Mouse (Mus musculus) heart, adult 2 months (tissue): ENCODE measurements around the gene Gba.

ENCODE experiments used
- CTCF ChIP-seq: fragments of 200-600 bp; IDR thresholded peaks from 2 replicates; pipeline ENCODE4 v1.8.1; 2022; ENCODE audit warnings: antibody characterized with exemption, mild to moderate bottlenecking, moderate library complexity
- EP300 ChIP-seq: fragments of 200-500 bp; IDR thresholded peaks from 2 replicates; pipeline ENCODE4 v1.6.1; 2011; ENCODE audit warnings: low read depth, low read length, control low read depth; ENCODE audit not compliant: insufficient read depth

DNA sequence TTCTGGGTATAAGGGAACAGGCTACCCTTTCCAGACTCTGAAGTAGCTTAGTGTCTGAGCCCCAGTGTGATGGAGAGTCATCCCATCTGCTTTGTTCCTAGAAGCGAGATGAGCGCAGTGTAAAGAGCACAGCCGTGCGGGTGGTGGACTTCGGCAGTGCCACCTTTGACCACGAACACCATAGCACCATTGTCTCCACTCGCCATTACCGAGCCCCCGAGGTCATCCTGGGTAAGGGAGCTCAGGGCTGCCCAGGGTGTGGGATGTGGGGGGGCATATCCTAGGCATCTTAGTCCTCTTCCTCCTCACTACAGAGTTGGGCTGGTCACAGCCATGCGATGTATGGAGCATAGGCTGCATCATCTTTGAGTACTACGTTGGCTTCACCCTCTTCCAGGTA, 27.9 kb upstream of the Gba start:
- TF ChIP-seq CTCF = no peak
- no peak for TF ChIP-seq EP300
